ENCODE assay signal across 19 mouse cellular contexts in genomic region chr12:105328396-105328795, GRCm38 (mm10). TPM values are rescaled to one million over a fixed set of nuclear protein-coding genes. Genes with fewer than 3 reads are reported as not detected.
DNase-seq lines count a peak whose midpoint lies in the region; ATAC-seq lines count a peak whose summit lies in the region.
"Had no signal": no experiment of that assay in that cellular context is flagged by ENCODE, and none has a peak within 500 bp of the region (broad histone marks: within the 10 kb centered on the region; RNA-seq: fewer than 3 reads in every experiment).

No protein-coding gene starts in this region.

- H3K4me3 ChIP-seq in forebrain, embryonic 13.5 days = no peak overlapping the region
- no peak overlapping the region for H3K4me3 ChIP-seq in forebrain, embryonic 12.5 days (replicated peaks)
- no peak overlapping the region for H3K4me3 ChIP-seq in hindbrain, embryonic 10.5 days
- H3K4me3 ChIP-seq: embryonic facial prominence, embryonic 10.5 days; heart, embryonic 12.5 days; midbrain, embryonic 10.5 days had no signal

- no peaks in the 10 kb centered on the region for H3K36me3 ChIP-seq in forebrain, embryonic 13.5 days (ENCODE audit: poor library complexity, severe bottlenecking)
- H3K36me3 ChIP-seq in forebrain, embryonic 12.5 days (replicated peaks) = no peaks in the 10 kb centered on the region
- H3K36me3 ChIP-seq in hindbrain, embryonic 10.5 days = no peaks in the 10 kb centered on the region
- H3K36me3 ChIP-seq: embryonic facial prominence, embryonic 10.5 days; heart, embryonic 12.5 days; midbrain, embryonic 10.5 days had no signal

- H3K4me1 ChIP-seq in forebrain, embryonic 13.5 days = no peaks in the 10 kb centered on the region
- H3K4me1 ChIP-seq in forebrain, embryonic 12.5 days = no peaks in the 10 kb centered on the region; the same call in 1 of the 2 replicates
- no peaks in the 10 kb centered on the region for H3K4me1 ChIP-seq in hindbrain, embryonic 10.5 days (replicated peaks)
- H3K4me1 ChIP-seq: embryonic facial prominence, embryonic 10.5 days; heart, embryonic 12.5 days; midbrain, embryonic 10.5 days had no signal

- H3K9ac ChIP-seq in forebrain, embryonic 13.5 days = no peak overlapping the region
- no peak overlapping the region for H3K9ac ChIP-seq in forebrain, embryonic 12.5 days
- H3K9ac ChIP-seq: heart, embryonic 12.5 days; liver, embryonic 14.5 days had no signal

- 50% methylated on average over 11 of the region's 11 CpGs for WGBS in forebrain, embryonic 13.5 days
- WGBS in forebrain, embryonic 12.5 days = 55% methylated on average over 11 of the region's 11 CpGs
- 77% methylated on average over 11 of the region's 11 CpGs for WGBS in hindbrain, embryonic 10.5 days

- ATAC-seq in forebrain, embryonic 13.5 days = peak; percentile 45; the same call in 1 of the 2 replicates
- no peak for ATAC-seq in forebrain, embryonic 12.5 days (ENCODE audit: low FRiP score)
- ATAC-seq in erythroblast, adult 5-6 weeks (replicated peaks; ENCODE audit: low FRiP score, poor library complexity, severe bottlenecking) = no peak
- ATAC-seq in cerebellum, adult (ENCODE audit: insufficient number of reproducible peaks, low FRiP score, low TSS enrichment) = no peak
- ATAC-seq: hindbrain, postnatal 0 days had no signal

- DNase-seq in brain, embryonic 18.5 days (ENCODE audit: low read depth, low spot score) = peak; percentile 66
- DNase-seq in layer of hippocampus, adult 9-11 months = peak; percentile 85
- peak; percentile 83 to 92 for DNase-seq in right cerebral cortex, postnatal 10 days (ENCODE audit: low spot score in 2 of 2)
- DNase-seq in hindbrain, embryonic 10.5 days (ENCODE audit: low spot score) = no peak
- DNase-seq: adrenal gland, postnatal 10 days; heart, postnatal 36 days; kidney, adult 18-20 months; kidney, postnatal 14 days had no signal

- H3K4me2 ChIP-seq in forebrain, embryonic 13.5 days = no peak overlapping the region
- H3K4me2 ChIP-seq in forebrain, embryonic 12.5 days = no peak overlapping the region
- H3K4me2 ChIP-seq: heart, embryonic 12.5 days had no signal

- no peaks in the 10 kb centered on the region for H3K27me3 ChIP-seq in forebrain, embryonic 13.5 days
- no peaks in the 10 kb centered on the region for H3K27me3 ChIP-seq in forebrain, embryonic 12.5 days
- H3K27me3 ChIP-seq in hindbrain, embryonic 10.5 days (ENCODE audit: insufficient read depth, poor library complexity, severe bottlenecking) = no peaks in the 10 kb centered on the region; the same call in 1 of the 2 replicates

- no peaks in the 10 kb centered on the region for H3K9me3 ChIP-seq in forebrain, embryonic 13.5 days (replicated peaks)
- H3K9me3 ChIP-seq in forebrain, embryonic 12.5 days = no peaks in the 10 kb centered on the region
- H3K9me3 ChIP-seq in hindbrain, embryonic 10.5 days = no peaks in the 10 kb centered on the region
- H3K9me3 ChIP-seq: embryonic facial prominence, embryonic 10.5 days; midbrain, embryonic 10.5 days had no signal

- no peak overlapping the region for H3K27ac ChIP-seq in forebrain, embryonic 13.5 days
- no peak overlapping the region for H3K27ac ChIP-seq in forebrain, embryonic 12.5 days
- no peak overlapping the region for H3K27ac ChIP-seq in hindbrain, embryonic 10.5 days
- H3K27ac ChIP-seq: embryonic facial prominence, embryonic 10.5 days; hindbrain, postnatal 0 days; liver, embryonic 14.5 days; midbrain, embryonic 10.5 days had no signal

RNA-seq across cellular contexts. Expression of gene Tunar, which starts 5.3 kb away (rescaled TPM):
- polyA plus RNA-seq in forebrain, embryonic 13.5 days (2015; fragmentation: Nextera tagmentation; extraction: Ambion mirVana) = 2.0 and 2.7 TPM in 2 replicates
- 1.4 and 1.7 TPM in 2 replicates for polyA plus RNA-seq in forebrain, embryonic 12.5 days (2016; fragmentation: Nextera tagmentation; extraction: Ambion mirVana)
- total RNA-seq in erythroblast, adult 5-6 weeks (2015; ENCODE audit: low replicate concordance) = not detected in 2 replicates
- total RNA-seq in erythroblast, adult 5-6 weeks (2017; ENCODE audit: low replicate concordance) = not detected in 2 replicates
- polyA plus RNA-seq in hindbrain, embryonic 10.5 days (2016; fragmentation: Nextera tagmentation; extraction: Ambion mirVana) = 0.31 and 0.67 TPM in 2 replicates
- total RNA-seq: gastrocnemius, postnatal 4 days; heart, postnatal 36 days; monocyte, adult 5-6 weeks had no signal
- polyA plus RNA-seq: liver, embryonic 14.5 days had no signal
